Mouse (Mus musculus): ENCODE results near the gene Angptl2.

The Angptl2 gene

DNA sequence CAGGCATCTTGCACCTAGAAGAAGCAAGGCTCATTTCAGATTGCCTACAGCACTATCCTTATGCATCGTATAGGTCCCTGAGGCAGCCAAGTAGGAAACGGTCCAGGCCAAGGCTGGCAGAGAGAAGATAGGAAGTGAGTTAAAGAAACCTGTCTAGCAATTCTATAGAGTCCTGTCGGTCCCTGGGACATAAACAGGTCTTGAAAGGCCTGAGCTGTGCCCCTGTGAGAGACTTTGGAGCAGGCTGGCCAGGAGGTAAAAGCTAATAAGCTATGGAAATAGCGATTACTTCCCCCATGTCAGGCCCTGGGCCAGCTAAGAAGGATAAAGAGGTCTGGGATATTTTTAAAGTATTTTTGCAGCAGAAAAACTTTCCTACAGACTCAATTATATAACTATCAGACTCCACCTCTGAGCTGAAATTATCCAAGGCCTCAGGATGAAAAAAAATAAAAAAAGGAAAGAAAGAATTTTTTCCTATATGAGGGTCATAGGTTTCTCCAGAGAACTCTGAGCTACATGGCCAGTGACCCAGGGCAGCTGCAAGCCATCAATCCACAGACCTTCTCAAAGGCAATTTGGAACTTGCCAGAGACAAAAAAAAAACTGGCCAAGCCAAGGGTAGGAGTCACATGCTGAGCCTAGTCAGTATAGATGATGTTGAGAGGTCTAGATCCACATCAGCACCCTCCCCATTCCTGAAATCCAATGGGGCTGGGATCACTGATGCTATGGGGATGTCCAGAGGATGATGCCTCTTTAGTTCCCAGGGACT, 57.0 kb downstream of the Angptl2 start:
- no peak for DNase-seq

DNA sequence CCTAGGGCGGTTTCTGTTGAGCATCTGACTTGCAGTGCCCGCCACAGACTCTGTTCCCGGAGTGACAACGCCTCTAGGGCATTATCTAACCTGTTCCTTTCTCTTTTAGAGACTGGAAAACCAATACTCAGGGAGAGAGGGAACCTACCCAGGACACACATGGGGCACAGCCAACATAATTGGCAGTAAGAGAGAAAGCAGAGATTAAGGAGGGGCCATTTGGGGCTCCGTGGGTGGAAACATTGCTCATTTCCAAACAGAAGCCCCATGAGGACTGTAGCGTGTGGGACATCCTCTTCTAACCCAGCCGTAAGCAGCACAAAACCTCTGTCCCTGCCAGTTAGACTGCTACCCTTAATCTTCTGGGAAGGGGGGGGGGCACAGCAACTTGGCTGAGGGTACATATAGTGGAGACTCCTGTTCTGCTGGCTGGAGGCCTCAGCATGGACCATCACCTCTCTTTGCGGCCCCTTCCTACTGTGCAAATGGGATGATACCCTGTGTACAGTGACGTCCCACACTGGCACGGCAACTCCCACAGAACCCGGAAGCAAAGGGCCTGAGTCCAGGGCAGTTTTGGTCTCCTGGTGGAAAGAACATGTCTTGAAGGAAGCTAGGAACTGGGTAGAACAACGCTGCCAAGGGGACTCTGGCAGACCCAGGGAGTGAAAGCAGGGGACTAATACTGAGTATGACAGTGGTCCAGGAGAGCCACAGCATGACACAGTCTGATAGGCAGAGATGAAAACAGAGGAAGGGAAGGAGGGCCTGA, 59.0 kb downstream of the Angptl2 start:
- no peak for DNase-seq

DNA sequence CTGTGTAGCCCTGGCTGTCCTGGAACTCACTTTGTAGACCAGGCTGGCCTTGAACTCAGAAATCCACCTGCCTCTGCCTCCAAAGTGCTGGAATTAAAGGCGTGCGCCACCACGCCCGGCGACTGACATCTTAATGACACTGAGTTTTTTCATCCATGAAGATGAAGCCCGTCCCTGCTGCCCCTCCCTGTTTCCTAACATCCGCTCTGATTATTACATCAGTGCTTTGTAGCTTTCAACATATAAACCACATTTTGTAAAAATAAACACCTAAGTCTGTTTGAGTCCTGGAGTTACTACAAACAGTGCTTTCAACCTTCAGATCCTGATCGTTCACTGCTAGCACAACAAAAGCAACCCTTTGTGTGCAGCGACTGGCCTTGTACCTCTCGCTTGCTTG, 63.9 kb downstream of the Angptl2 start:
- DNase-seq = no peak

DNA sequence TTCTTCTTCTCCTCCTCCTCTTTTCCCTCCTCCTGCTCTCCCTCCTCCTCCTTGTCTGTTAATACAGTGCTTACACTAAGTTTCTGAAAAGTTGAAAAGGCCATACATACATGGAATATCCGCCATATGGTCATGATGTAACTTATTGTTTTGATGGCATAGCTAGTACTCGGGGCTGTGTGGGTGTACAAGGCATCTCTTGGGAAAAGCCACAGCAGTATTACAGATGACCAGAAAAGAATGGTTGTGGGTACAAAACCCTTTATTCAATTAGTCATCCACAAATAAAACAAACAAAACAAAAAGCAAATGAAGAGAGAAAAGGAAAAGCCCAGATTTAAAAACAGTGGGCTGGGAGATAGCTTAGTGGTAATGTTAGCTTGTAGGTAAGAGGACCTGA, 64.7 kb downstream of the Angptl2 start:
- DNase-seq = no peak

DNA sequence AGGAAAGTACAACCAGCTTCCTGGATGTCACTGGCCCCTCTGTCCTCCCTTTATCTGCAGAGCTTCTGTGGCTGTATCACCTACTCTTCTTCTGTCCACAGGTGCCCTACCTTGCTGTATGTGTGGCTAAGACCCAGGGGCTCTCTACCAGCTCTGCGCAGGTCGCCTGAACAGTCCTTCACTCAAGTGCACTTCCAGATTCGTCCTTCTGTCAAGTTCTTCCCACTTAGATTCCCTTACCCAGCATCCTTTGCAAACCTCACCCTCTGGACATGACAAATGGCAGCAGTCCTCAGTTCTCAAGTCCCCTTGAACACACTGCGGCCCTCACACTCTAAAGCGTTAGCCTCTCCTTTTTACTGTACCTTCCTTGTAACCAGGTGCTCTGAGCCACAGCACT, 65.9 kb downstream of the Angptl2 start:
- no peak for DNase-seq

DNA sequence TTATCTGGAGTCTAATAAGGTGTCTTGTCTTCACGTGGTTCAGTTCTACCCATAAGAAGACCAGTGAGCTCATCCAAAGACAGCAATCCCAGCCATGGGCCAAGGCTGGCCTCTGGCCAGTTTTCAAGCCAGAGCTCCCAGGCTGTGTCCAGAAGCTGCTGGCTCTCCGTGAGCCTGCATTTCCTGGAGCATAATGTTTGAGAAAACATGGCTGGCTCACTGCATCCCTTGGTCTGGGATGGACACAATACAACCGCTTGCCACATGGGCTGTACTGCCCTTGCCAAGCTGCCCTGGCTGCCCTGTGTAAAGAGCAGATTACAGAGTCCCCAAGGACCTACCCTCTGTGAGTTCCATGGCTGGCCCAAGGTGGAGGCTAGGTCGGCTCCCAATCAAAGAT, 67.0 kb downstream of the Angptl2 start:
- no peak for DNase-seq

DNA sequence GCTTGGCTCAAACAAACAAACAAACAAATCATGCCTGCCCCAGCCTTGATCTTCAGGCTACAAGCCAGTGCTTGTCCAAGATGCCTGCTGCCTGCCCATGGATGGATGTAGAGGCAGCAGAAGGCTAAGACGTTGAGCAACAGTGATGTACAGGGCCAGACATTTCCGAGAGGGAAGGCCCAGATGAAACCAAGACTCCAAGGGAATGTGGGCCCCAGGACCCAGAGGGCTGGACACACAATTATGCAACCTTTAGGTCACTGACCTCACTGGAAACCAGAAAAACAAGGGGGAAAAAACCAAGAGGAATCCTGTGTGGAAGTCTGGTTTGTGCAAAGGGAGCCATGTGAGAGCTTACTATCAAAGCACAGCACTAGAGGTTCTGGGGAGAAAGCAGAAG, 67.8 kb downstream of the Angptl2 start:
- DNase-seq = no peak

DNA sequence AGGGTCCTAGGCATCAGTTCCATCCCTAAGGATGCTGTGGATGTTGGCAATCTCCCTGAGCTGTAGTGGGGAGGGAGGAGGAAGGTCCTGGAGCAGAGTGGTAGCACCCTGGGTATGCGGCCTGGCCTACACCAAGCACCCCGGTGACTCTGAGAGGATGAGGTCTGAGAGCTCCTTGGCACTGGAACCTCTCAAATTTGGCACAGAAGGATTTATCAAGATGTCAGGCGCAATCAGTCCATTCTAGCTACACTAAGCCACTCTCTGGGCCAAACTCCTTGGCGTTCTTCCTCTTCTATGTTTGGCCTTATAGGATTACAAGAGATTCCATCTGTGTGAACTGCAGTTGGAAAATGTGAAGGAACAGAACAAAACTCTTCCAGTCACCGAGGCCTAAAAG, 73.0 kb downstream of the Angptl2 start:
- no peak for DNase-seq

DNA sequence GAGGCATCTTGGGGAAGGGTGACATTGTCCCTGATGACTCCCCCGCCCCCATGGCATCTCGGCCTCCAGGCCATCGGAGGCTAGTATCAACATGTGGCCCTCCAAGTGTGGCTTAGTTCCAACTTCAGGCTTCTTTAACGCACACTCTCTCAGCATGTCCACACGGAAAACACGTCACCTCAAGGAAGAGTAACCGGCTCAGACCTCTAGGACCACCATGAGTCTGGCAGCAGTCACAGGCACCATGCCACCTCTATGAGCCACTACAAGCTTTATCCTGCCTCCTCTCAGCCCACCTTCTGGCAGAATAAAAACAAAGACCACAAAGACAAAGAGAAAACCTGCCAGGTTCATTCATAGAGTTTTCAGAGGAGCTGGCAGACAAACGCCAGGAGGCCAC, 74.6 kb downstream of the Angptl2 start:
- no peak for DNase-seq

DNA sequence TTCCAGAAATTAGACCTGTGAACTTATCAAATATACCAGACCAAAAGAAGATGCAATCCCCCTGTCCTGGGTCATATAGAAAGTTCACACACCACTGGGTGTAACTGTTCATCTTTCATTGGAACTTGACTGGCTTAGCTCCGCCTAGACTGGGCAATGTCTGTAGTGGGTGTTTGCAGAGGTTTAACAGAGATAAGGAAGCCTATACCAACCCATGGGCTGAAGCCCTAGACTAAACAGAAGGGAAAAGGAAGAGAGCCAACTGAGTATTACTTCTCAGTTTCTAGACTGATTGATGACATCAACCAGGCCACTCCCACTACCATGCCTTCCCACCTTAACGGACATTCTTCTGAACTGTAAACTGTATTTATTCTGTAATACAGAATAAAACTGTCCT, 76.2 kb downstream of the Angptl2 start:
- no peak for DNase-seq

DNA sequence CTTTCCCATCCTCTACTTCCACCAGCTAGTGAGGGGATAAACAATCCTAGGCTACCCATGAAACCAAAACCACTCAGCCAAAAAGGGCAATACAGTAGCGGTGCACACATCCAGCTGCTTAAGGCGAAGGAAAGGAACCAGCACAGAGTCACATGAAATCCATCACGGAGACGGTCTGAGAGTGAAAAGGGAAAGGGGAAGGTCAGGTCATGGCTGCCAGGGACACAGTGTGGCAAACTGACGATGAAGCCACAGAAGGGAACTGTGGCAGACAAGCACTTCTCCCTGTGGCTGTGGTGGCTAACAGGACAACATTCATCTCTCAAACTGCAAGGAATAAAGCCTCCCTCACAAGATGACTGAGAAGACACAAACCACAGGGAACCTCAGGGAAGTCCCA, 79.2 kb downstream of the Angptl2 start:
- no peak for DNase-seq

All from right cerebral cortex, adult 18-20 months (tissue).